Mouse (Mus musculus) lung, adult 2 months (tissue): ENCODE results near the gene Ces1e. TPM values are rescaled to one million over a fixed set of nuclear protein-coding genes. Genes with fewer than 3 reads are reported as not detected.

ENCODE experiments used
- DNase-seq: peaks from one replicate; pipeline ENCODE4 v3.0.0; 2022
- H3K4me1 ChIP-seq: fragments of 200-500 bp; 2 replicates; pipeline ENCODE4 v1.6.1; 2011; ENCODE audit warnings: low read length; ENCODE audit not compliant: control insufficient read depth, insufficient read depth
- H3K4me3 ChIP-seq: fragments of 200-500 bp; replicated peaks from 2 replicates; pipeline ENCODE3; 2011; ENCODE audit warnings: low read depth, mild to moderate bottlenecking, control low read depth, low read length; ENCODE audit errors: extremely low read depth
- CTCF ChIP-seq: fragments of 200-500 bp; IDR thresholded peaks from 2 replicates; pipeline ENCODE4 v1.5.1; 2011; ENCODE audit warnings: mild to moderate bottlenecking, low read length, control low read depth; ENCODE audit not compliant: insufficient read depth
- POLR2A ChIP-seq: fragments of 200-500 bp; IDR thresholded peaks from 2 replicates; pipeline ENCODE4 v1.6.1; 2011; ENCODE audit warnings: low read depth, mild to moderate bottlenecking, control low read depth, low read length, borderline replicate concordance; ENCODE audit errors: extremely low read depth
- WGBS: fragments of 180-500 bp; shearing (Covaris S2); methylation state at CpG from one replicate; pipeline ENCODE4 v1.1.7; 2018; 5-methylcytosine and 5-hydroxymethylcytosine counted together
- polyA plus RNA-seq: library from polyadenylated mRNA; depleted of rRNA; stranded (reverse); fragments of >200 nt; gene quantifications from 2 replicates; pipeline ENCODE4 v1.2.3, GENCODE M21; 2012; rRNA removed

Gene Ces1e
- polyA plus RNA-seq, 1 experiment, result 8.1 TPM

GRCm38 (mm10) chr8:93180581-93181129 is 48.8 kb downstream of the Ces1e start:
- TF ChIP-seq CTCF (no peak), POLR2A (no peak)
- no peak for DNase-seq
- 52% methylated on average over 4 of the region's 4 CpGs for WGBS
- Histone ChIP-seq H3K4me3 (no peak overlapping the region), H3K4me1 (no peaks in the 10 kb centered on the region; the same call in 1 of the 2 replicates)

GRCm38 (mm10) chr8:93176593-93176992 is 52.8 kb downstream of the Ces1e start:
- WGBS, result 53% methylated on average over 1 of the region's 1 CpGs
- H3K4me3 ChIP-seq, result no peak overlapping the region
- no peak for DNase-seq
- no peak for TF ChIP-seq POLR2A
- no peak for TF ChIP-seq CTCF
- H3K4me1 ChIP-seq, result peaks cover 2% of the 10 kb centered on the region; the same call in 1 of the 2 replicates

- H3K4me3 ChIP-seq, result no peak overlapping the region
- H3K4me1 ChIP-seq, result peaks cover 2% of the 10 kb centered on the region; the same call in 1 of the 2 replicates
- no peak for DNase-seq
- TF ChIP-seq CTCF (no peak), POLR2A (no peak)
- 74% methylated on average over 2 of the region's 2 CpGs for WGBS
Observed at GRCm38 (mm10) chr8:93174554-93174953, 54.9 kb downstream of the Ces1e start.

- no peak for DNase-seq
Observed at GRCm38 (mm10) chr8:93171846-93172590, 57.4 kb downstream of the Ces1e start.

GRCm38 (mm10) chr8:93163363-93163762 is 66.1 kb downstream of the Ces1e start:
- H3K4me1 ChIP-seq, result no peaks in the 10 kb centered on the region
- 85% methylated on average over 1 of the region's 1 CpGs for WGBS
- DNase-seq, result no peak
- no peak overlapping the region for H3K4me3 ChIP-seq
- TF ChIP-seq CTCF, result no peak
- TF ChIP-seq POLR2A, result no peak

More at GRCm38 (mm10) chr8:93171846-93172590, 57.4 kb downstream of the Ces1e start:
- Histone ChIP-seq H3K4me1 (0 out of 2 replicates have a peak, but pooled peaks cover 2% of the 10 kb centered on the region), H3K4me3 (no peak overlapping the region)
- WGBS, result 14% methylated on average over 1 of the region's 1 CpGs
- TF ChIP-seq POLR2A (no peak), CTCF (no peak)

- no peak for DNase-seq
- no peak for TF ChIP-seq POLR2A
- TF ChIP-seq CTCF, result no peak
- Histone ChIP-seq H3K4me1 (no peaks in the 10 kb centered on the region), H3K4me3 (no peak overlapping the region)
- WGBS, result 79% methylated on average over 1 of the region's 1 CpGs
Observed at GRCm38 (mm10) chr8:93151401-93151800, 78.0 kb downstream of the Ces1e start.

Other genes starting within 250 kb of the Ces1e start
- 0.07 TPM in 1 of 2 replicates, not detected in the other for gene Ces1a, start 181.4 kb downstream of the Ces1e start, polyA plus RNA-seq
- 0.20 and 3.4 TPM in 2 replicates for gene Ces1b, start 149.6 kb downstream of the Ces1e start, polyA plus RNA-seq
- gene Ces1c, start 98.3 kb downstream of the Ces1e start, polyA plus RNA-seq, result 0.22 and 0.34 TPM in 2 replicates
- 654 and 895 TPM in 2 replicates for gene Ces1d, start 31.8 kb downstream of the Ces1e start, polyA plus RNA-seq
- gene Ces1f, start 50.1 kb upstream of the Ces1e start, polyA plus RNA-seq, result 2.8 and 4.0 TPM in 2 replicates
- 1.7 and 2.4 TPM in 2 replicates for gene Ces1g, start 107.7 kb upstream of the Ces1e start, polyA plus RNA-seq
- 0.12 and 8.6 TPM in 2 replicates for gene Ces1h, start 150.1 kb upstream of the Ces1e start, polyA plus RNA-seq